Mouse (Mus musculus) heart, embryonic 11.5 days (tissue): ENCODE results near the gene Lmo2. TPM values are rescaled to one million over a fixed set of nuclear protein-coding genes. Genes with fewer than 3 reads are reported as not detected.
A peak's percentile ranks its signal among the peaks of the same experiment; 100 is the strongest.

Experiments used
- ATAC-seq: fragments of 200-750 bp; cut with Nextera tagmentation; replicated peaks from 2 replicates; pipeline ENCODE4 v1.8.0; 2017; ENCODE audit warnings: moderate library complexity; ENCODE audit not compliant: insufficient number of reproducible peaks, low FRiP score, low TSS enrichment
- H3K27ac ChIP-seq: fragments of 300-500 bp; sonication (generic); 2 replicates; pipeline ENCODE4 v1.5.1; 2014; ENCODE audit warnings: mild to moderate bottlenecking, low read depth, low read length
- H3K27me3 ChIP-seq: fragments of 300-500 bp; sonication (generic); 2 replicates; pipeline ENCODE4 v1.6.1; 2014; ENCODE audit warnings: mild to moderate bottlenecking, low read length, mixed read lengths; ENCODE audit not compliant: control insufficient read depth, insufficient read depth
- H3K36me3 ChIP-seq: fragments of 300-500 bp; sonication (generic); 2 replicates; pipeline ENCODE4 v1.6.1; 2014; ENCODE audit warnings: mild to moderate bottlenecking, low read length, moderate library complexity, mixed read lengths; ENCODE audit not compliant: control insufficient read depth, insufficient read depth
- H3K4me1 ChIP-seq: fragments of 300-500 bp; sonication (generic); 2 replicates; pipeline ENCODE4 v1.6.1; 2014; ENCODE audit warnings: low read length; ENCODE audit not compliant: control insufficient read depth, insufficient read depth
- H3K4me2 ChIP-seq: fragments of 300-500 bp; sonication (generic); 2 replicates; pipeline ENCODE4 v1.6.1; 2014; ENCODE audit warnings: mild to moderate bottlenecking, moderate library complexity
- H3K4me3 ChIP-seq: fragments of 300-500 bp; sonication (generic); 2 replicates; pipeline ENCODE4 v1.5.1; 2014; ENCODE audit warnings: low read depth, low read length
- H3K9ac ChIP-seq: fragments of 300-500 bp; sonication (generic); 2 replicates; pipeline ENCODE4 v1.6.1; 2014; ENCODE audit warnings: mild to moderate bottlenecking, low read depth, low read length, moderate library complexity
- H3K9me3 ChIP-seq: fragments of 300-500 bp; sonication (generic); replicated peaks from 2 replicates; pipeline ENCODE4 v1.6.1; 2016; ENCODE audit warnings: low read length; ENCODE audit not compliant: control insufficient read depth
- WGBS: fragments of 180-500 bp; shearing (Covaris S2); extraction: QIAGEN DNeasy Blood & Tissue Kit; methylation state at CpG from one replicate; pipeline ENCODE4 v1.1.7; 2014; ENCODE audit not compliant: insufficient replicate concordance; 5-methylcytosine and 5-hydroxymethylcytosine counted together
- polyA plus RNA-seq: library from polyadenylated mRNA; unstranded; fragments of >200 nt; fragmentation: Nextera tagmentation; extraction: Ambion mirVana; gene quantifications from 2 replicates; pipeline ENCODE4 v1.2.1, GENCODE M21; 2014

The Lmo2 gene
- polyA plus RNA-seq, 1 experiment from 2014 or later: 27.9 TPM

DNA sequence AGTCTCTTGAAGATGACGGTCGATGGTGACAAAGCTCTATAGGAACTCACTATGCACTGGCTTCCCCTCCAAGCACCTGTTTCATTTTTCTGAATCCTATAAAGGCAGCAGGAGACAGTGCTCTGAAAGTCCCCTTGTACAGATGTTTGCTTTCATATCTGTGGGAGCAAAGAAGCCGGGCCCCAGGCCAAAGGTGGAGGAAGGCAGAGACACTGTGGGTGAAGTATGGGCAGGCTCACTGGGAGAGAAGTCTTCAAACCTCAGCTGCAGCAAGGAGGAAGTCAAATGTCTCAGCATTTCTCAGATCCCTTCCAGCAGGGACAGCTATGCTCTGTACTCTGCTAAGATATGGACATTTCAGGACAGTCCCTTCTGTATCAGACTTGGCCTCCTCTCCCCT lies 7.6 kb downstream of the Lmo2 start:
- Histone ChIP-seq H3K4me3 (no peak overlapping the region), H3K4me2 (no peak overlapping the region), H3K9ac (no peak overlapping the region), H3K27ac (no peak overlapping the region), H3K36me3 (no peaks in the 10 kb centered on the region), H3K9me3 (no peaks in the 10 kb centered on the region), H3K27me3 (no peaks in the 10 kb centered on the region; the same call in 1 of the 2 replicates), H3K4me1 (peaks cover 5% of the 10 kb centered on the region; the same call in 1 of the 2 replicates)
- no peak for ATAC-seq
- 88% methylated on average over 3 of the region's 3 CpGs for WGBS

DNA sequence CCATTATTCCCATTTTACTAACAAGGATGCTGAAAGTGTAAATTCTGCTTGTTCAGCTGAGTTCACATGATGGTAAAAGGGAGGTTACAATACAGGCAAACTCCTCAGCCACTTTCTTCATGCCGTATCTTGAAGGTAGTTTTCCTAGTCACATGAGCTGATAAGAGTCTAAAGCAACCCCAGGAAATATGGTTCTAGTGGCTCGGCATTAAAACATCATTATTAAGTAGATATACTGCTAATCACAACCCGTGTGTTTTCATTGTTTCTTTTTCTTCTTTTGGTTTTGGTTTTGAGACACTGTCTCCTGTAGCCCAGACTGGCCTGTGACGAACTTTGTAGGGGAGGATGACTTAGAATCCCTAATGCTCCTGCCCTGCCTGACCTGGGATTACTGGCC lies 10.4 kb downstream of the Lmo2 start:
- Histone ChIP-seq H3K9me3 (no peaks in the 10 kb centered on the region), H3K4me1 (peaks cover 5% of the 10 kb centered on the region; the same call in 1 of the 2 replicates), H3K27me3 (peaks cover 7% of the 10 kb centered on the region; the same call in 1 of the 2 replicates), H3K36me3 (no peaks in the 10 kb centered on the region), H3K4me2 (no peak overlapping the region), H3K27ac (no peak overlapping the region), H3K4me3 (no peak overlapping the region), H3K9ac (no peak overlapping the region)
- WGBS: 53% methylated on average over 4 of the region's 4 CpGs
- no peak for ATAC-seq

DNA sequence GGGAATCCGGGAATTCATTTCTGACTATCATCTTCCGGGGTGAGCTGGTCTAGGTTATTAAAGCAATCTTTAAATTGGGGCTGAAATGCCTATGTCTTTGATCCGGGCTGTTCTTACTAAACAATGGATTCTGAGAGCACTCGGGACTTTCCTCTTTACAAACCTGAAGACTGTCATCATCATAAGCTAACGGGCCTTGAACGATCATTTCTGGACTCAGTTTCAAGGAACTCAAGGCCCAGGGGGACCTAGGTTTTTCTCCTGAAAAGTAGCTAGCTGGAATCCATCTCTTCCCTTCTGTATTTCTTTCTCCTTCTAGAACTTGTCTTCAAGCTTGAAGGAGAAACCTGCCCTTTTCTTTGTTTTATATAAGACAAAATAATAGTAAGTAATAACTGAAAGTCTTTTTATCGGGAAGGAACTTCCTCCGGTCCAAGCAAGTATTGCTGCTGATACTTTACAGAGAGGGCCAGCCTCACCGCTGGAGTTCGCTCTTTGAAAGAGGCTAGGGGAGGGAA lies 11.2 kb downstream of the Lmo2 start:
- Histone ChIP-seq H3K36me3 (no peaks in the 10 kb centered on the region), H3K9ac (peak overlapping the region; percentile 90), H3K4me1 (peaks cover 5% of the 10 kb centered on the region; the same call in 1 of the 2 replicates), H3K27me3 (peaks cover 7% of the 10 kb centered on the region; the same call in 1 of the 2 replicates), H3K27ac (peak overlapping the region; percentile 78; the same call in 1 of the 2 replicates), H3K9me3 (no peaks in the 10 kb centered on the region), H3K4me3 (peak overlapping the region; percentile 89), H3K4me2 (peak overlapping the region; percentile 98)
- no peak for ATAC-seq
- 21% methylated on average over 10 of the region's 10 CpGs for WGBS

DNA sequence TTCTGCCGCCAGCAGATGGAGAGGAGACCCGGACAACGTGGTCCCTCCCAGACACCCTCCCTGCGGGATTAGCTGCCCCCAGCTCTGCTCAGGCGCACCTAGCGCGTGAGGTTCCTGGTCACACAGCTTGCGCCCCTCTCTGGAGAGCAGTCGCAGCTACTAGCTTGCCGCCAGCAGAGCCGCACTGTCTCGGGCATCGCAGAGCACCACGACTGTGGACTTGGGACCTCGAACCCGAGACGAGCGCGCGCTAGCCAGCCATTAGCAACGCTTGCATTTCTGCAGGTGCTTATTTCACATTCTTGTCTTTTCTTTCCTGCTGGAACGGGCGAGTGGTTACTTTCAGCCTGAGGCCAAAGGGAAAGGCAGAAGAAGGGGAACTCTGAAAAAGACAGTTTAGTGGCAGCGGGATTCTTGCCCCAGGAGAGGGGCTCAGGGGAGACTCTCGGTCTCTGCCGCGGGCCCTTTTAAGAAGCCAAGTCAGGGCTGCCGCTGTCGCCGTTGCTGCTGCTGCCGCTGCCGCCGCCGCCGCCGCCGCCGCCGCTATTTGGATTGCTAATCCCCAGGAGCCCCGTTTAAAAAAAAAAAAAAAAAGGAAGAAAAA lies 11.8 kb downstream of the Lmo2 start:
- ATAC-seq: peak; percentile 84
- Histone ChIP-seq H3K4me1 (peaks cover 5% of the 10 kb centered on the region; the same call in 1 of the 2 replicates), H3K4me3 (peak overlapping the region; percentile 89), H3K36me3 (no peaks in the 10 kb centered on the region), H3K9ac (peak overlapping the region; percentile 90), H3K4me2 (peak overlapping the region; percentile 98), H3K9me3 (no peaks in the 10 kb centered on the region), H3K27ac (peak overlapping the region; percentile 78; the same call in 1 of the 2 replicates), H3K27me3 (peaks cover 7% of the 10 kb centered on the region; the same call in 1 of the 2 replicates)
- under 1% methylated on average over 39 of the region's 40 CpGs for WGBS

DNA sequence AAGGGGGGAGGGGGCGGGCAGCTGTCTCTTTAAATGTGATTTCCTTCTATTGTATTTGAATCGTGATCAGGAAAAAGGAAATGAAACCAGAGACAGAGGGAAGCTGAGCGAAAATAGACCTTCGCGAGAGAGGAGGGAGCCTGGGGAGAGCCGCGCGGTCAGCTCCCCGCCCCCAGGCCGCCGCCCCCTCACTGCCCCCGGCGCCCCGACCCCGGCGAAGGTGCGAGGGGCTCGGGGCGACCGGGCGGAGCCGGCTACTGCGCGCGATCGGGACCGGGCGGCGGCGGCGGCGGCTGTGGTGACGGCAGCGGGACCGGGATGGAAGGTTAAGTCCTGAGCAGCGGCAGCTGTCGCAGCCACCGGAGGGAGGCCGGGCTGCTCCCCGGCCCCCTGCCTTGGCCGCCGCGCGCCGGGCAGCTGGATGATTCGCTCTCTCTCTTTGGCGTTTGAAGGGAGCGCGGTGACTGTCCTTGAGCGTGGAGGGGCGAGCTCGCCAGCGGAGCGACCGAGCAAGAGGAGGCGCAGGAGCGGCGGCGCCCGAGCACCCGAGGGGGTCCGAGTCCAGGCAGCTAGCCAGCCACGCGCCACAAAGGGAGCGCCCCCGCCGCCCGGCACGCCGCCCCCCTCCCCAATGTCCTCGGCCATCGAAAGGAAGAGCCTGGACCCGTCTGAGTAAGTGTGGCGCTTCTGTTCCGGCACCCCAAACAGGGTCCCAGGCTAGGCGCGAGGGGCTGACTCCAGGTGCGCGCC lies 12.4 kb downstream of the Lmo2 start:
- H3K4me3 ChIP-seq: peak overlapping the region; percentile 89
- peak overlapping the region; percentile 78 for H3K27ac ChIP-seq
- peak overlapping the region; percentile 98 for H3K4me2 ChIP-seq
- peaks cover 5% of the 10 kb centered on the region; the same call in 1 of the 2 replicates for H3K4me1 ChIP-seq
- under 1% methylated on average over 74 of the region's 79 CpGs for WGBS
- peak overlapping the region; percentile 90 for H3K9ac ChIP-seq
- no peaks in the 10 kb centered on the region for H3K9me3 ChIP-seq
- peaks cover 10% of the 10 kb centered on the region; the same call in 1 of the 2 replicates for H3K27me3 ChIP-seq
- no peaks in the 10 kb centered on the region for H3K36me3 ChIP-seq
- ATAC-seq: peak; percentile 44; the same call in 1 of the 2 replicates

DNA sequence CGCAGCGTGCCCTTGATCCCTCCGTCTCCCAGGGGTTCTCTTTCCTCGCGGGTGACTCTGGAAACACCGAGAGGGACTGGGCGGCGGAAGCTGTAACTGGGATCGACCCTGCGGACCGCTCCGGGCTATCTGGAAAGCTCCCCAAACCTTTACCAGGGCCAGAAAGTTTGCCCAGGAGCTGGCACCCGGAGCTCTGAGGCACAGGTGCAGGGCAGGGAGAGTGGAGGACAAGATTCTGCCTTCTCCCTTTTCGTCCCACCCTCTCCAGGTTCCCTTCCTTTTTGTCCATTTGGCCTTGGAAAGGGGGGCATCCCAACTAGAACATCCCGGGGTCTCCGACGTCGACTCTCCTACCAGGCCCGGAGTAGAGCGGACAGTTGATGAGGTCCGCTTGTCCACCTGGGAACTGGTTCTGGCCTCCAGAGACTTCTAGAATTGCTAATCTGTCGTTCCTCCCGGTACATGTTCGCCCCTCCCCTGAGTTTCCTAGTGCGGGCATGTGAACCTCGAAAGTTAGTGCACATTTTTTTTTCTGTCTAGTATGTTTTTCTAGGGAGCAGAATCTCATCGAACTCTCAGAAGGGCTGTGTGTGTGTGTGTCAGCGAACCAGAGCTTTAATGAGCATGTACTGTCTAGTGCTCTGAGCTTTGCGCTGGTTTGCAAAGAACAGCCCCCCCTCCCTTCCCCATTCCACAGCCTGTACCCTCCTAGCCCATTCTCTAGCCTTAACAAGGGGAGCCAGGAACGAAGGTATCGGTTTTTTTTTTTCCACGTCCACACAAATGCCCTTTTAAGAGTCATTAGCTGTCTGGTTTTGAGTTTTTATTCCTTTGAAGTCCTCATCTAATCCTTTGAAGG lies 13.2 kb downstream of the Lmo2 start:
- Histone ChIP-seq H3K27me3 (peaks cover 10% of the 10 kb centered on the region; the same call in 1 of the 2 replicates), H3K4me3 (peak overlapping the region; percentile 89), H3K4me2 (peak overlapping the region; percentile 98), H3K4me1 (peaks cover 5% of the 10 kb centered on the region; the same call in 1 of the 2 replicates), H3K36me3 (no peaks in the 10 kb centered on the region), H3K27ac (peak overlapping the region; percentile 78), H3K9ac (peak overlapping the region; percentile 90), H3K9me3 (no peaks in the 10 kb centered on the region)
- ATAC-seq: no peak
- 2% methylated on average over 32 of the region's 32 CpGs for WGBS

DNA sequence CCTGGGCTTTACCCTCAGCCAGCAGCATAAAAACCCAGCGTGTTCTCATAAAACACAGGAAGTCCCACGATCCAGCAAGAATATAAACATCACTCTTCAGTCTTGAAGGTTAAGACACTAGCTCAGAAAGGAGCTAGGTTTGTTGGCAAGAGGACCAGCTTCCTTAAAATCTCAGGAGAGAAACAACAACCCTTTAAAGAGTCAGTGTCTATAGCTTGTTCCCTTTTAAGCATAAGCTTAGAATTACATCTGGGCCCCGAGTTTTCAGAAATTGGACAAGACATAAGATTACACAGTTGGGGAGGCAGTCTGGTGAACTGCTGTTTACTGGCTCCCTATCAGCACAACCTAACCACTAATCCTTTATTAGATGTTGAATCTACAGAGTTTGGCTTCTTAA lies 14.1 kb downstream of the Lmo2 start:
- no peak overlapping the region; the same call in 1 of the 2 replicates for H3K9ac ChIP-seq
- no peak overlapping the region for H3K27ac ChIP-seq
- H3K4me1 ChIP-seq: peaks cover 5% of the 10 kb centered on the region; the same call in 1 of the 2 replicates
- H3K4me2 ChIP-seq: peak overlapping the region; percentile 98
- H3K4me3 ChIP-seq: peak overlapping the region; percentile 89
- no peak for ATAC-seq
- H3K27me3 ChIP-seq: peaks cover 10% of the 10 kb centered on the region; the same call in 1 of the 2 replicates
- no peaks in the 10 kb centered on the region for H3K36me3 ChIP-seq
- H3K9me3 ChIP-seq: no peaks in the 10 kb centered on the region
- 27% methylated on average over 3 of the region's 3 CpGs for WGBS

DNA sequence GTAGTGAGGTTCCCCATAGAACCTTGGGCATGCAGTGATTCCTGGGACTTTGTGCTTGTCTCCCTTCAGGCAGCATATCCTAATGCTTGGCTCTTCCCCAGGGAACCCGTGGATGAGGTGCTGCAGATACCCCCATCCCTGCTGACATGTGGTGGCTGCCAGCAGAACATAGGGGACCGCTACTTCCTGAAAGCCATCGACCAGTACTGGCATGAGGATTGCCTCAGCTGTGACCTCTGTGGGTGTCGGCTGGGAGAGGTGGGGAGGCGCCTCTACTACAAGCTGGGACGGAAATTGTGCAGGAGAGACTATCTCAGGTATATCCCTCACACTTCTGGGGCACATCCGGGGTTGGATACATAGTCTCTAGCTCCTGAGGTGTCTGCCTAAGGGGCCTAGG lies 18.1 kb downstream of the Lmo2 start:
- H3K4me2 ChIP-seq: no peak overlapping the region
- no peaks in the 10 kb centered on the region for H3K9me3 ChIP-seq
- H3K27ac ChIP-seq: no peak overlapping the region
- H3K36me3 ChIP-seq: peaks cover 4% of the 10 kb centered on the region; the same call in 1 of the 2 replicates
- no peak overlapping the region for H3K9ac ChIP-seq
- H3K27me3 ChIP-seq: peaks cover 12% of the 10 kb centered on the region; the same call in 1 of the 2 replicates
- 56% methylated on average over 7 of the region's 7 CpGs for WGBS
- no peaks in the 10 kb centered on the region; the same call in 1 of the 2 replicates for H3K4me1 ChIP-seq
- H3K4me3 ChIP-seq: no peak overlapping the region
- no peak for ATAC-seq
